Mouse (Mus musculus) adrenal gland, adult (tissue): Measurements from ENCODE around the gene Cfap45.

Experiments used
- DNase-seq, 2 experiments: peaks; one replicate each; pipeline ENCODE4 v3.0.0; 2022 to 2023; ENCODE audit warnings: low spot score in 1 of 2; ENCODE audit not compliant: inconsistent age in 2 of 2

Cfap45 gene

GRCm38 (mm10) chr1:172493516-172493915 is 27.1 kb upstream of the Cfap45 start:
- DNase-seq, result no peak

GRCm38 (mm10) chr1:172496030-172496429 is 24.6 kb upstream of the Cfap45 start:
- no peak for DNase-seq

GRCm38 (mm10) chr1:172497428-172497827 is 23.2 kb upstream of the Cfap45 start:
- no peak for DNase-seq

- DNase-seq, result peak; percentile 89 to 95
These were observed 20.7 kb upstream of the Cfap45 start, which contains the start of gene Tagln2 for GRCm38 (mm10) chr1:172499765-172500441. Tagln2 (plus strand) TSS chr1:172500047.

GRCm38 (mm10) chr1:172500451-172501370 is 19.9 kb upstream of the Cfap45 start:
- peak; percentile 78 to 92 for DNase-seq

- DNase-seq, result peak; percentile 65 to 78
These were observed 19.0 kb upstream of the Cfap45 start for GRCm38 (mm10) chr1:172501371-172502144.

- DNase-seq, result no peak
These were observed 18.2 kb upstream of the Cfap45 start for GRCm38 (mm10) chr1:172502145-172503110.

GRCm38 (mm10) chr1:172503111-172503997 is 17.2 kb upstream of the Cfap45 start:
- DNase-seq, result peak in 1 of 2 experiments; percentile 74

- no peak for DNase-seq
These were observed 15.8 kb upstream of the Cfap45 start for GRCm38 (mm10) chr1:172504756-172505155.

GRCm38 (mm10) chr1:172507001-172507400 is 13.6 kb upstream of the Cfap45 start:
- no peak for DNase-seq

GRCm38 (mm10) chr1:172507701-172508100 is 12.9 kb upstream of the Cfap45 start:
- no peak for DNase-seq

GRCm38 (mm10) chr1:172508172-172508571 is 12.4 kb upstream of the Cfap45 start:
- DNase-seq, result no peak

GRCm38 (mm10) chr1:172509235-172509634 is 11.4 kb upstream of the Cfap45 start:
- no peak for DNase-seq

- no peak for DNase-seq
These were observed 10.6 kb upstream of the Cfap45 start for GRCm38 (mm10) chr1:172509983-172510382.

GRCm38 (mm10) chr1:172510421-172510972 is 10.1 kb upstream of the Cfap45 start:
- no peak for DNase-seq

- peak; percentile 79 to 89 for DNase-seq
These were observed 7.6 kb upstream of the Cfap45 start for GRCm38 (mm10) chr1:172512962-172513361.

- peak; percentile 61 to 79 for DNase-seq
These were observed 6.9 kb upstream of the Cfap45 start for GRCm38 (mm10) chr1:172513525-172514212.

GRCm38 (mm10) chr1:172514213-172514529 is 6.4 kb upstream of the Cfap45 start:
- no peak for DNase-seq
